Mouse (Mus musculus): ENCODE measurements around the gene Fthl17a. TPM values are rescaled to one million over a fixed set of nuclear protein-coding genes. Genes with fewer than 3 reads are reported as not detected.

Gene Fthl17a
- not detected in 2 replicates for polyA plus RNA-seq (2011; ENCODE audit: insufficient read depth, insufficient read length, low replicate concordance, missing spikeins)

DNA sequence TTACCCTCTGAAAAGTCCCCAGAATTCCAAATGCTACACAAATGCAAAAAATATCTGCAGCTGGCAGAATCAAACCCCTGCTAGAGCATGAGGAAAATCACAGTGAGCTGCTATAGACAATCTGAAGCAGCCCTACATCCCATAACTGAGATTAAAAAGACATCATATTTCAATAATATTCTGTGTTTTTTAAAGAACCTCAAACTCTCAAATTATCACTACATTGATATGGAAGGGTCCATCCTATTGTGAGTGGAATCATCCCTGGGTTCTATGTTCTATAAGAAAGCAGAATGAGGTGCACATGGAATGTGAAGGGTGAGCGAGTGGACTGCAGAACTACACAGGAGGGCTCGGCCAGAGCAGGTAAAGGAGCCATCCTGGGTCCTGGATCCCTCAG is at the start of gene Fthl17a:
Gene Fthl17a (plus strand): TSS at position 301 of the 400 bp plus-strand sequence.
- Histone ChIP-seq H3K4me1 (ENCODE audit: control insufficient read depth, insufficient read depth, low read length) (no peaks in the 10 kb centered on the region), H3K4me3 (replicated peaks; ENCODE audit: control insufficient read depth, low read depth, low read length) (no peak within 1 kb of the TSS), H3K27ac (ENCODE audit: control insufficient read depth, insufficient read depth, low read depth, low read length, poor library complexity) (no peak within 1 kb of the TSS)
- TF ChIP-seq POLR2A (IDR thresholded peaks at IDR 0.05; ENCODE audit: borderline replicate concordance, control insufficient read depth, low read depth, low read length), result no peak
- no peak for TF ChIP-seq CTCF (IDR thresholded peaks at IDR 0.05; ENCODE audit: control insufficient read depth, insufficient read depth, low read length)
- WGBS, result 85% methylated on average over 2 of the region's 2 CpGs

DNA sequence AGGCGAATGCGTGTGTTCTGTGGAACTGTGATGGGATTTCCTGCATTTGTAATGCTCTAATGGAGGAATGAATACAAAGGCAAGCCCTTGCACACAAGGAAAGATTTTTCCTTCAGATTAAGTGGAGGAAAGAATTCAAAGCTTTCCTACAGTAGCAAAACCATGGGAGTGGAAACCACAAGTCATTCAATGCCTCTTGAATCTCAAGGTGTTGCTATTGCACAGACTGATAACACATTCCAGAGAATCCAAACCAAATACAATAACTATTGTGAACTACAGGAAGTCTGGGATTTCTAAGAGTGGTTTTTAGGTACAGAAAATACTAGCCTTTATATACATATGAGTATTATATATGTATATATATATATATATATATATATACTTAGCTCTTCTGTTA is 42.5 kb upstream of the Fthl17a start:
- H3K4me1 ChIP-seq (ENCODE audit: control insufficient read depth, insufficient read depth, low read length), result no peaks in the 10 kb centered on the region
- WGBS, result 78% methylated on average over 2 of the region's 2 CpGs
- H3K27ac ChIP-seq (ENCODE audit: control insufficient read depth, insufficient read depth, low read depth, low read length, poor library complexity), result no peak overlapping the region
- no peak overlapping the region for H3K4me3 ChIP-seq (replicated peaks; ENCODE audit: control insufficient read depth, low read depth, low read length)
- no peak for TF ChIP-seq CTCF (IDR thresholded peaks at IDR 0.05; ENCODE audit: control insufficient read depth, insufficient read depth, low read length)
- no peak for TF ChIP-seq POLR2A (IDR thresholded peaks at IDR 0.05; ENCODE audit: borderline replicate concordance, control insufficient read depth, low read depth, low read length)

DNA sequence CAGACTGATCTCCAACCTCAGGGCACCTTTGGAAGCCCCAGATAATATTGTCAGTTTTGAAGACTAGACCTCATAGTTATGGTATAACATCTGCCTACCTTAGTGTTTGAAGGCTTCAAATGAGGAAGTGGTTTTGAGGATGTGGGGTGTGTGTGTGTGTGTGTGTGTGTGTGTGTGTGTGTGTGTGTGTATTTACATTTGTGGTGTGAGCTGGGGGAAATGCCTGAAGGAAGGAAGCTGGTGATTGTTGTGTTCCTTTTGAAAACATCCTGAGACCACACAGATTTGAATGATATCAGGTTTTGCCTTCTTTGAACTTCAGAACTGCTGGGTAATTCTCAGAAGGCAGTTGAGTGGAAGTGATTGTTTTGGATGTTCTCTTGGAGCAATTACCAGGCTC is 22.6 kb upstream of the Fthl17a start:
- TF ChIP-seq CTCF (IDR thresholded peaks at IDR 0.05; ENCODE audit: control insufficient read depth, insufficient read depth, low read length), result no peak
- no peak for TF ChIP-seq POLR2A (IDR thresholded peaks at IDR 0.05; ENCODE audit: borderline replicate concordance, control insufficient read depth, low read depth, low read length)

DNA sequence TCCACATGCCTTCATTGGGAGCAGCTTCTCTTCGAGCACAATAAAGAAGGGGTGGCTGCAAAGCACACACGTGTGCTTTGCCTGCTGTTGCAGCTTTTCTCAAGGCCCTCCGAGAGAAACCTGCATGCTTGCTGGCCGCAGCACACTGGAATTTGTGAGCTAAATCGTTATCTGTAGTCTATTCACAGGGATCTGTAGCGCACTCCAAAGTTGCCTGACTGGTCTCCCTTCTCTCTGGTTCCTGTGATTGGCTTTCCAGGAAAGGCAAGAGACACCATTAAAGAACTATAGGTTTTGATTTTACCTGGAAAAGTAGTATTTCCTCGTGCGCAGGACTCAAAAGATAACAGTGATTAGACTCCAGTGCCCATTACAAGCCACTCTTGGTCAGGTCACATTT is 22.3 kb downstream of the Fthl17a start:
- 71% methylated on average over 8 of the region's 8 CpGs for WGBS
- Histone ChIP-seq H3K4me3 (replicated peaks; ENCODE audit: control insufficient read depth, low read depth, low read length) (no peak overlapping the region), H3K27ac (ENCODE audit: control insufficient read depth, insufficient read depth, low read depth, low read length, poor library complexity) (no peak overlapping the region), H3K4me1 (ENCODE audit: control insufficient read depth, insufficient read depth, low read length) (no peaks in the 10 kb centered on the region)
- no peak for TF ChIP-seq POLR2A (IDR thresholded peaks at IDR 0.05; ENCODE audit: borderline replicate concordance, control insufficient read depth, low read depth, low read length)
- no peak for TF ChIP-seq CTCF (IDR thresholded peaks at IDR 0.05; ENCODE audit: control insufficient read depth, insufficient read depth, low read length)

More for the DNA sequence above, 22.6 kb upstream of the Fthl17a start:
- Histone ChIP-seq H3K4me3 (replicated peaks; ENCODE audit: control insufficient read depth, low read depth, low read length) (no peak overlapping the region), H3K27ac (ENCODE audit: control insufficient read depth, insufficient read depth, low read depth, low read length, poor library complexity) (no peak overlapping the region), H3K4me1 (ENCODE audit: control insufficient read depth, insufficient read depth, low read length) (no peaks in the 10 kb centered on the region)

DNA sequence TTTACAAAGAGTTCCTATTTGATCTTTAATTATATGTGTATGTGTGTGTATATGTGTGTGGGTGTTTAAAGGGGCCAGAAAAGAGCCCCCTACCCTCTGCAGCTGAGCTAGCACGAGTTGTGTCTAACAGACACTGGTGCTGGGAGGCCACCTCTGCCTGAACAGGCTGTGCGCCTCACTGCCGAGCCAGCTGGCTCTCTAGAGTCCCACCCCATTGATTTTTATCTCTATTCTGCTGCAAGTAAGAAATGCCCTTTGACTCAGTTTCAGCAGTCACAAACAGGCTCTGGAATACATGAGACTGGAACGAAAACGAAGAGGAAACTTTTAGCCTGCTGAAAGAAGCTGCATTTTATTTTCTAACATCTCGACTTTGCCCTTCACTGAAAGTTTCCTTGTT is 22.8 kb downstream of the Fthl17a start:
- H3K4me1 ChIP-seq (ENCODE audit: control insufficient read depth, insufficient read depth, low read length), result no peaks in the 10 kb centered on the region
- no peak for TF ChIP-seq POLR2A (IDR thresholded peaks at IDR 0.05; ENCODE audit: borderline replicate concordance, control insufficient read depth, low read depth, low read length)
- no peak for TF ChIP-seq CTCF (IDR thresholded peaks at IDR 0.05; ENCODE audit: control insufficient read depth, insufficient read depth, low read length)
- 53% methylated on average over 6 of the region's 6 CpGs for WGBS

DNA sequence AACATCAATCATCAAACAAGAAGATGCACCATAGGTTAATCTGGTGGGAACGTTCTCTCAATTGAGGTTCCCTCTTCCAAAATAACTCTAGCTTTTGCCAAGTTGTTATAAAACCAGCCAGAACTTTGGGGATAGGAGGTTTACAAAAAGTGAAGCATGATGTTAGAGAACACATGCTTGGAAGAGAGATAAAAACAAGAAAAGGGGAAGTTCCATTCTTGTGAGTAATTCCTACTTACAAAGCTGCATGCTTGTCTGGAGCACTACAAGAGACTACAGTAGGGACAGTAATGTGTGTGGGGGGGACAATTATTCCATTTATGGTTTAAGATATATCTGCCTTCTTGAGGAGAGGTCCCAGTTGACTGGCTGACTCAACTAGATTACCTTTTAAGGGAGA is 40.4 kb downstream of the Fthl17a start:
- Histone ChIP-seq H3K27ac (ENCODE audit: control insufficient read depth, insufficient read depth, low read depth, low read length, poor library complexity) (no peak overlapping the region), H3K4me1 (ENCODE audit: control insufficient read depth, insufficient read depth, low read length) (no peaks in the 10 kb centered on the region), H3K4me3 (replicated peaks; ENCODE audit: control insufficient read depth, low read depth, low read length) (no peak overlapping the region)
- TF ChIP-seq POLR2A (IDR thresholded peaks at IDR 0.05; ENCODE audit: borderline replicate concordance, control insufficient read depth, low read depth, low read length), result no peak
- TF ChIP-seq CTCF (IDR thresholded peaks at IDR 0.05; ENCODE audit: control insufficient read depth, insufficient read depth, low read length), result no peak
- 31% methylated on average over 1 of the region's 1 CpGs for WGBS

More for the DNA sequence above, 22.8 kb downstream of the Fthl17a start:
- no peak overlapping the region for H3K27ac ChIP-seq (ENCODE audit: control insufficient read depth, insufficient read depth, low read depth, low read length, poor library complexity)
- no peak overlapping the region for H3K4me3 ChIP-seq (replicated peaks; ENCODE audit: control insufficient read depth, low read depth, low read length)

DNA sequence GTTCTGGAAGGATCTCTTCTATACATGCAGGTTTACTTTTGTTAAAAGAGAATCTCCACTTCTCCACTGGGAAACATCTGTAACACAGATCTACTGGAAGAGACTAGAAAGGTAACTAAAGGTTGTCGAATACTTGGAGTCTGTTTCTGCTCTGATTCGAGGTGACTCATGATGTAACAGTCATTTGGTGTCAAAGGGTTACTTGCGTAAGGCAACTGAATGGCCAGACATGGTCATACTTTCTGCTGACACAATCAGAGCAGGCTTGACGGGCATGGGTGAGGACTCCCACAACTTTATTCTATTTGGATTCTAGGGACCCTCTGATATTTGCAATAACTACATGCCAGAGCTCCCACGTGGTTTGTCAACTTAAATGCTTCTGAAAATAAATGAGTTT is 43.3 kb downstream of the Fthl17a start:
- 38% methylated on average over 5 of the region's 5 CpGs for WGBS
- Histone ChIP-seq H3K27ac (ENCODE audit: control insufficient read depth, insufficient read depth, low read depth, low read length, poor library complexity) (no peak overlapping the region), H3K4me3 (replicated peaks; ENCODE audit: control insufficient read depth, low read depth, low read length) (no peak overlapping the region), H3K4me1 (ENCODE audit: control insufficient read depth, insufficient read depth, low read length) (no peaks in the 10 kb centered on the region)
- TF ChIP-seq POLR2A (IDR thresholded peaks at IDR 0.05; ENCODE audit: borderline replicate concordance, control insufficient read depth, low read depth, low read length), result no peak
- no peak for TF ChIP-seq CTCF (IDR thresholded peaks at IDR 0.05; ENCODE audit: control insufficient read depth, insufficient read depth, low read length)

- TF ChIP-seq CTCF (IDR thresholded peaks at IDR 0.05; ENCODE audit: control insufficient read depth, insufficient read depth, low read length) (no peak), POLR2A (IDR thresholded peaks at IDR 0.05; ENCODE audit: borderline replicate concordance, control insufficient read depth, low read depth, low read length) (no peak)
- H3K4me1 ChIP-seq (ENCODE audit: control insufficient read depth, insufficient read depth, low read length), result no peaks in the 10 kb centered on the region
- WGBS, result 61% methylated on average over 3 of the region's 3 CpGs
- no peak overlapping the region for H3K4me3 ChIP-seq (replicated peaks; ENCODE audit: control insufficient read depth, low read depth, low read length)
- H3K27ac ChIP-seq (ENCODE audit: control insufficient read depth, insufficient read depth, low read depth, low read length, poor library complexity), result no peak overlapping the region
Observed at GRCm38 (mm10) chrX:85294001-85294400, 44.5 kb downstream of the Fthl17a start.

GRCm38 (mm10) chrX:85304674-85305073 is 55.2 kb downstream of the Fthl17a start:
- Histone ChIP-seq H3K27ac (ENCODE audit: control insufficient read depth, insufficient read depth, low read depth, low read length, poor library complexity) (no peak overlapping the region), H3K4me3 (replicated peaks; ENCODE audit: control insufficient read depth, low read depth, low read length) (no peak overlapping the region), H3K4me1 (ENCODE audit: control insufficient read depth, insufficient read depth, low read length) (no peaks in the 10 kb centered on the region)
- no peak for TF ChIP-seq POLR2A (IDR thresholded peaks at IDR 0.05; ENCODE audit: borderline replicate concordance, control insufficient read depth, low read depth, low read length)
- TF ChIP-seq CTCF (IDR thresholded peaks at IDR 0.05; ENCODE audit: control insufficient read depth, insufficient read depth, low read length), result no peak
- WGBS, result 45% methylated on average over 4 of the region's 4 CpGs
